In genomic region chr10:20313941-20314340, GRCm38 (mm10) we compare ENCODE assay signal across 10 mouse cellular contexts. TPM values are rescaled to one million over a fixed set of nuclear protein-coding genes. Genes with fewer than 3 reads are reported as not detected.
DNase-seq lines count a peak whose midpoint lies in the region; ATAC-seq and TF ChIP-seq lines count a peak whose summit lies in the region.
"Had no signal": no experiment of that assay in that cellular context is flagged by ENCODE, and none has a peak within 500 bp of the region (broad histone marks: within the 10 kb centered on the region; RNA-seq: fewer than 3 reads in every experiment).

No protein-coding gene starts in this region.

- H3K4me1 ChIP-seq in lung, embryonic 15.5 days: peaks cover 18% of the 10 kb centered on the region; the same call in 1 of the 2 replicates
- H3K4me1 ChIP-seq in embryonic fibroblast, embryonic 13.5 days (ENCODE audit: control insufficient read depth, insufficient read depth, low read length): peaks cover 6% of the 10 kb centered on the region
- 0 out of 2 replicates have a peak, but pooled peaks cover 2% of the 10 kb centered on the region for H3K4me1 ChIP-seq in intestine, embryonic 15.5 days (replicated peaks)

- no peak overlapping the region for H3K27ac ChIP-seq in lung, embryonic 15.5 days
- H3K27ac ChIP-seq in embryonic fibroblast, embryonic 13.5 days (ENCODE audit: insufficient read depth, low read length): no peak overlapping the region
- H3K27ac ChIP-seq in intestine, embryonic 15.5 days: no peak overlapping the region

- peaks cover 63% of the 10 kb centered on the region for H3K79me2 ChIP-seq in myocyte (ENCODE audit: control insufficient read depth, insufficient read depth)

- H3K4me3 ChIP-seq in lung, embryonic 15.5 days: no peak overlapping the region
- H3K4me3 ChIP-seq in embryonic fibroblast, embryonic 13.5 days (ENCODE audit: insufficient read depth, low read length): peak overlapping the region; percentile 32
- no peak overlapping the region for H3K4me3 ChIP-seq in intestine, embryonic 15.5 days (replicated peaks)
- H3K4me3 ChIP-seq in myocyte: peak overlapping the region; percentile 92

- H3K9ac ChIP-seq in lung, embryonic 15.5 days: no peak overlapping the region
- no peak overlapping the region for H3K9ac ChIP-seq in intestine, embryonic 15.5 days

- H3K27me3 ChIP-seq in lung, embryonic 15.5 days: no peaks in the 10 kb centered on the region
- H3K27me3 ChIP-seq in intestine, embryonic 15.5 days (replicated peaks): no peaks in the 10 kb centered on the region
- no peaks in the 10 kb centered on the region for H3K27me3 ChIP-seq in myocyte (ENCODE audit: control insufficient read depth, insufficient read depth, insufficient read length)

- no peak for DNase-seq in lung, postnatal 4 days
- no peak for DNase-seq in layer of hippocampus, adult 9-10 months (ENCODE audit: low spot score)
- DNase-seq in urinary bladder, postnatal 25 days (ENCODE audit: low spot score): no peak
- DNase-seq in frontal cortex, adult 2 months (ENCODE audit: extremely low spot score in 1 of 2, low spot score in 1 of 2): no peak
- DNase-seq: adrenal gland, postnatal 10 days; lung, adult 18-20 months had no signal

- peak overlapping the region; percentile 62 for H3K4me2 ChIP-seq in lung, embryonic 15.5 days
- H3K4me2 ChIP-seq in intestine, embryonic 15.5 days (replicated peaks): peak overlapping the region; percentile 61
- peak overlapping the region; percentile 80 for H3K4me2 ChIP-seq in myocyte (ENCODE audit: low read depth)

- no peaks in the 10 kb centered on the region for H3K9me3 ChIP-seq in lung, embryonic 15.5 days
- no peaks in the 10 kb centered on the region for H3K9me3 ChIP-seq in intestine, embryonic 15.5 days

- 77% methylated on average over 4 of the region's 4 CpGs for WGBS in lung, embryonic 15.5 days
- WGBS in intestine, embryonic 15.5 days: 83% methylated on average over 4 of the region's 4 CpGs

- TF ChIP-seq POLR2A in embryonic fibroblast, embryonic 13.5 days (IDR thresholded peaks at IDR 0.05; ENCODE audit: low read depth, low read length): no peak
- TF ChIP-seq POLR2A in myocyte (IDR thresholded peaks at IDR 0.05; ENCODE audit: insufficient read length, low read depth): no peak

- ATAC-seq in lung, embryonic 15.5 days (ENCODE audit: borderline replicate concordance, extremely low read depth, low FRiP score, low TSS enrichment): no peak
- ATAC-seq in intestine, embryonic 15.5 days: no peak

- no peak overlapping the region for H3ac ChIP-seq in myocyte (ENCODE audit: control insufficient read depth, insufficient read length)

- no peak for TF ChIP-seq CTCF in embryonic fibroblast, embryonic 13.5 days (IDR thresholded peaks at IDR 0.05; ENCODE audit: borderline replicate concordance, insufficient read depth, low read length)

- H3K36me3 ChIP-seq in lung, embryonic 15.5 days: peaks cover 11% of the 10 kb centered on the region
- no peaks in the 10 kb centered on the region for H3K36me3 ChIP-seq in intestine, embryonic 15.5 days
- H3K36me3 ChIP-seq in myocyte (ENCODE audit: control insufficient read depth, insufficient read depth): peaks cover 10% of the 10 kb centered on the region

TF ChIP-seq in myocyte, 11 proteins besides CTCF, POLR2A, EP300 and RAD21:
- no peak for TF ChIP-seq E2F4 (IDR thresholded peaks at IDR 0.05; ENCODE audit: insufficient read depth)
- TF ChIP-seq MYOG (IDR thresholded peaks at IDR 0.05; ENCODE audit: control insufficient read depth in 1 of 3, insufficient read depth in 1 of 3, insufficient read length in 2 of 3, low read depth in 2 of 3): no peak
- no peak for TF ChIP-seq TCF3 (IDR thresholded peaks at IDR 0.05; ENCODE audit: insufficient read length, low read depth)
- peak; percentile 46; the same call in 1 of the 2 replicates for TF ChIP-seq CEBPB (IDR thresholded peaks at IDR 0.05; ENCODE audit: insufficient read depth, poor library complexity, severe bottlenecking)
- no peak for TF ChIP-seq MAX (IDR thresholded peaks at IDR 0.05; ENCODE audit: low read depth)
- TF ChIP-seq USF1 (IDR thresholded peaks at IDR 0.05; ENCODE audit: low read depth): no peak
- TF ChIP-seq REST (IDR thresholded peaks at IDR 0.05; ENCODE audit: insufficient read depth, insufficient read length): no peak

RNA-seq across cellular contexts. Expression of gene Bclaf1, which starts 1.7 kb away (rescaled TPM):
- 117 and 124 TPM in 2 replicates for polyA plus RNA-seq in lung, embryonic 15.5 days (2015; fragmentation: Nextera tagmentation; extraction: Ambion mirVana)
- polyA plus RNA-seq in embryonic fibroblast, embryonic 13.5 days (2011; ENCODE audit: insufficient read length, low read depth, missing spikeins): 165 and 180 TPM in 2 replicates
- 107 and 109 TPM in 2 replicates for polyA plus RNA-seq in intestine, embryonic 15.5 days (2015; fragmentation: Nextera tagmentation; extraction: Ambion mirVana)
- polyA plus RNA-seq in myocyte (2012; fragmentation: generic; extraction: Trizol): 12.5 TPM
- polyA plus RNA-seq in frontal cortex, adult 2 months (2012; rRNA removed): 83.5 and 86.7 TPM in 2 replicates

RNA-seq across cellular contexts. Expression of gene Mtfr2, which starts 33.6 kb away (rescaled TPM):
- polyA plus RNA-seq in lung, embryonic 15.5 days (2015; fragmentation: Nextera tagmentation; extraction: Ambion mirVana): 2.2 and 3.1 TPM in 2 replicates
- polyA plus RNA-seq in embryonic fibroblast, embryonic 13.5 days (2011; ENCODE audit: insufficient read length, low read depth, missing spikeins): 6.2 and 6.9 TPM in 2 replicates
- polyA plus RNA-seq in intestine, embryonic 15.5 days (2015; fragmentation: Nextera tagmentation; extraction: Ambion mirVana): 1.7 and 2.2 TPM in 2 replicates
- 1.3 TPM for polyA plus RNA-seq in myocyte (2012; fragmentation: generic; extraction: Trizol)
- polyA plus RNA-seq in frontal cortex, adult 2 months (2012; rRNA removed): 0.82 and 1.1 TPM in 2 replicates

Comparison
In these comparisons a context has a peak if more than half of its experiments do, and no peak if none do; other contexts are left out.
1. H3K4me3 ChIP-seq: peak in embryonic fibroblast, embryonic 13.5 days (single experiment) and myocyte (single experiment); none in lung, embryonic 15.5 days (single experiment) and intestine, embryonic 15.5 days (single experiment).
2. Peak in every context shown above with its lines, with median percentiles within 50 percentile points of each other: H3K4me2 ChIP-seq.